ENCODE assay signal across 8 mouse cellular contexts in genomic region chr13:54575489-54575888, GRCm38 (mm10). TPM values are rescaled to one million over a fixed set of nuclear protein-coding genes. Genes with fewer than 3 reads are reported as not detected.
A peak's percentile ranks its signal among the peaks of the same experiment; 100 is the strongest.
DNase-seq lines count a peak whose midpoint lies in the region; ATAC-seq and TF ChIP-seq lines count a peak whose summit lies in the region.

No protein-coding gene starts in this region.

- WGBS in intestine, postnatal 0 days, result 2% methylated on average over 19 of the region's 19 CpGs
- WGBS in neural tube, embryonic 14.5 days, result 2% methylated on average over 19 of the region's 19 CpGs

- ATAC-seq in intestine, postnatal 0 days, result no peak
- ATAC-seq in neural tube, embryonic 14.5 days (ENCODE audit: low read depth), result peak; percentile 23

- no peak for TF ChIP-seq CTCF in testis, adult 2 months (IDR thresholded peaks at IDR 0.05; ENCODE audit: control insufficient read depth, insufficient read depth, insufficient replicate concordance, low read depth, low read length)
- TF ChIP-seq CTCF in intestine, postnatal 0 days (IDR thresholded peaks at IDR 0.05; ENCODE audit: low read depth), result no peak

- TF ChIP-seq POLR2A in testis, adult 2 months (IDR thresholded peaks at IDR 0.05; ENCODE audit: control insufficient read depth, low read depth, low read length), result no peak

- H3K27ac ChIP-seq in testis, adult 2 months (ENCODE audit: control insufficient read depth, insufficient read depth, low read depth, low read length), result no peak overlapping the region
- peak overlapping the region; percentile 50 for H3K27ac ChIP-seq in intestine, postnatal 0 days (ENCODE audit: low read depth, low read length)
- peak overlapping the region; percentile 56; the same call in 1 of the 2 replicates for H3K27ac ChIP-seq in neural tube, embryonic 14.5 days (ENCODE audit: low read depth, low read length)

- peaks cover 13% of the 10 kb centered on the region for H3K4me1 ChIP-seq in testis, adult 2 months (ENCODE audit: control insufficient read depth, insufficient read depth, low read length)
- 0 out of 2 replicates have a peak, but pooled peaks cover 5% of the 10 kb centered on the region for H3K4me1 ChIP-seq in intestine, postnatal 0 days (replicated peaks; ENCODE audit: control insufficient read depth, insufficient read depth, low read length)
- peaks cover 16% of the 10 kb centered on the region for H3K4me1 ChIP-seq in neural tube, embryonic 14.5 days (ENCODE audit: control insufficient read depth, insufficient read depth, low read length)

- H3K9me3 ChIP-seq in intestine, postnatal 0 days (ENCODE audit: control insufficient read depth), result no peaks in the 10 kb centered on the region
- H3K9me3 ChIP-seq in neural tube, embryonic 14.5 days (ENCODE audit: control insufficient read depth, low read length), result no peaks in the 10 kb centered on the region

- H3K4me2 ChIP-seq in intestine, postnatal 0 days (replicated peaks; ENCODE audit: low read depth), result peak overlapping the region; percentile 74
- peak overlapping the region; percentile 94 for H3K4me2 ChIP-seq in neural tube, embryonic 14.5 days (ENCODE audit: low read depth, low read length)

- peak; percentile 38 to 40 for DNase-seq in cerebellum, postnatal 25 days
- no peak for DNase-seq in cerebellum, adult 18-20 months
- DNase-seq in testis, postnatal 14 days (ENCODE audit: low spot score), result no peak
- no peak for DNase-seq in gastrocnemius, postnatal 10 days
- no peak for DNase-seq in left cerebral cortex, adult 11 months (ENCODE audit: low spot score)

- H3K9ac ChIP-seq in intestine, postnatal 0 days (ENCODE audit: low read depth, low read length), result peak overlapping the region; percentile 64
- peak overlapping the region; percentile 83 for H3K9ac ChIP-seq in neural tube, embryonic 14.5 days (replicated peaks; ENCODE audit: low read depth, low read length)

- no peaks in the 10 kb centered on the region for H3K36me3 ChIP-seq in testis, adult 2 months (ENCODE audit: control insufficient read depth, insufficient read depth, low read length)
- H3K36me3 ChIP-seq in intestine, postnatal 0 days (ENCODE audit: control insufficient read depth, insufficient read depth), result peaks cover 14% of the 10 kb centered on the region; the same call in 1 of the 2 replicates
- no peaks in the 10 kb centered on the region for H3K36me3 ChIP-seq in neural tube, embryonic 14.5 days (ENCODE audit: control insufficient read depth, insufficient read depth, low read length)

- no peaks in the 10 kb centered on the region for H3K27me3 ChIP-seq in testis, adult 2 months (ENCODE audit: control insufficient read depth, insufficient read depth, low read length)
- no peaks in the 10 kb centered on the region for H3K27me3 ChIP-seq in intestine, postnatal 0 days (replicated peaks; ENCODE audit: control insufficient read depth, insufficient read depth, low read length)
- no peaks in the 10 kb centered on the region; the same call in 1 of the 2 replicates for H3K27me3 ChIP-seq in neural tube, embryonic 14.5 days (ENCODE audit: control insufficient read depth, insufficient read depth, low read length)

- peak overlapping the region; percentile 83 for H3K4me3 ChIP-seq in testis, adult 2 months (ENCODE audit: control insufficient read depth, low read depth, low read length)
- peak overlapping the region; percentile 66 for H3K4me3 ChIP-seq in intestine, postnatal 0 days (ENCODE audit: low read depth, low read length)
- peak overlapping the region; percentile 90 for H3K4me3 ChIP-seq in neural tube, embryonic 14.5 days (ENCODE audit: low read depth, low read length)

RNA-seq across cellular contexts. Expression of gene Arl10, which starts 0.7 kb away (rescaled TPM):
- polyA plus RNA-seq in testis, adult 2 months (2012; rRNA removed), result 1.8 and 2.3 TPM in 2 replicates
- 9.3 and 11.3 TPM in 2 replicates for polyA plus RNA-seq in intestine, postnatal 0 days (2015; fragmentation: Nextera tagmentation; extraction: Ambion mirVana)
- polyA plus RNA-seq in neural tube, embryonic 14.5 days (2014; fragmentation: Nextera tagmentation; extraction: Ambion mirVana), result 66.7 and 96.3 TPM in 2 replicates
- 1 to 10 TPM; 6.0 to 7.8 TPM for total RNA-seq in gastrocnemius, postnatal 10 days (2021)

RNA-seq across cellular contexts. Expression of gene 4833439L19Rik, which starts 10.3 kb away (rescaled TPM):
- polyA plus RNA-seq in testis, adult 2 months (2012; rRNA removed), result 59.8 and 60.8 TPM in 2 replicates
- polyA plus RNA-seq in intestine, postnatal 0 days (2015; fragmentation: Nextera tagmentation; extraction: Ambion mirVana), result 99.5 and 99.6 TPM in 2 replicates
- 240 and 251 TPM in 2 replicates for polyA plus RNA-seq in neural tube, embryonic 14.5 days (2014; fragmentation: Nextera tagmentation; extraction: Ambion mirVana)
- 100 to 1,000 TPM in 1 of 2 experiments, 10 to 100 TPM in 1; 94.0 to 101 TPM for total RNA-seq in gastrocnemius, postnatal 10 days (2021)

RNA-seq across cellular contexts. Expression of gene Nop16, which starts 14.4 kb away (rescaled TPM):
- 8.2 and 10.7 TPM in 2 replicates for polyA plus RNA-seq in testis, adult 2 months (2012; rRNA removed)
- polyA plus RNA-seq in intestine, postnatal 0 days (2015; fragmentation: Nextera tagmentation; extraction: Ambion mirVana), result 25.3 and 25.7 TPM in 2 replicates
- polyA plus RNA-seq in neural tube, embryonic 14.5 days (2014; fragmentation: Nextera tagmentation; extraction: Ambion mirVana), result 44.1 and 45.0 TPM in 2 replicates
- 10 to 100 TPM; 17.7 to 19.6 TPM for total RNA-seq in gastrocnemius, postnatal 10 days (2021)

RNA-seq across cellular contexts. Expression of gene Higd2a, which starts 14.5 kb away (rescaled TPM):
- polyA plus RNA-seq in testis, adult 2 months (2012; rRNA removed), result 87.3 and 112 TPM in 2 replicates
- polyA plus RNA-seq in intestine, postnatal 0 days (2015; fragmentation: Nextera tagmentation; extraction: Ambion mirVana), result 289 and 298 TPM in 2 replicates
- 246 and 295 TPM in 2 replicates for polyA plus RNA-seq in neural tube, embryonic 14.5 days (2014; fragmentation: Nextera tagmentation; extraction: Ambion mirVana)
- 100 to 1,000 TPM; 117 to 126 TPM for total RNA-seq in gastrocnemius, postnatal 10 days (2021)

RNA-seq across cellular contexts. Expression of gene Cltb, which starts 35.7 kb away (rescaled TPM):
- 12.5 and 12.7 TPM in 2 replicates for polyA plus RNA-seq in testis, adult 2 months (2012; rRNA removed)
- 154 and 158 TPM in 2 replicates for polyA plus RNA-seq in intestine, postnatal 0 days (2015; fragmentation: Nextera tagmentation; extraction: Ambion mirVana)
- 172 and 200 TPM in 2 replicates for polyA plus RNA-seq in neural tube, embryonic 14.5 days (2014; fragmentation: Nextera tagmentation; extraction: Ambion mirVana)
- 10 to 100 TPM; 82.3 to 88.0 TPM for total RNA-seq in gastrocnemius, postnatal 10 days (2021)

Comparison
In these comparisons a context has a peak if more than half of its experiments do, and no peak if none do; other contexts are left out.
1. DNase-seq: peak in cerebellum, postnatal 25 days (2 of 2); none in cerebellum, adult 18-20 months (0 of 2), testis, postnatal 14 days (single experiment), gastrocnemius, postnatal 10 days (single experiment) and left cerebral cortex, adult 11 months (single experiment).
2. Peak in every context shown above with its lines, with median percentiles within 50 percentile points of each other: H3K4me3 ChIP-seq.